Mouse (Mus musculus) T-helper 2 cell (primary cell): ENCODE results near the gene Acrbp.

ENCODE experiments used
- in situ Hi-C: fragments of 300-600 bp; cut with MboI, MseI; formaldehyde crosslinking; loops from one replicate; pipeline ENCODE4 v1.15.1; 2025; ENCODE audit warnings: high pct_unique_total_duplicates

Gene Acrbp

DNA sequence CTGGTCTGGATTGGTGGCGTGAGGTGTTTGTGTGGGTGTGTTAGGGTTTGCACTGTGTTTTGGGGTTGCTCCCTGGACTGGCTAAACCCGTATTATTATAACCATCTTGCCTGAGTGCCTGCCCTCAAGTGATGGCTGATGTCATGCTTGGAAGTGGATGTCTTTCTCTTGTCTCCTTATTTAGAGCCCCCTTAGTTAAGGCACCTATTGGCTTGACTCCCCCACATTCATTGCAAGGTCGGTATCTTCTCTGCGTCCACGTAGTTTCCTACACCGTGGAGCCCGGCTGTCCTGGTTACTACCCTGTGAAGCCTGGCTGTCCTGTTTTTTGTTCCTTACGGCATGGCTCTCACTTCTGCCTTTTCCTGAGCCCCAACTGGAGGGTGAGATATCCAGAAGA is 48.5 kb downstream of the Acrbp start:
- in situ Hi-C loops = no loop called here

DNA sequence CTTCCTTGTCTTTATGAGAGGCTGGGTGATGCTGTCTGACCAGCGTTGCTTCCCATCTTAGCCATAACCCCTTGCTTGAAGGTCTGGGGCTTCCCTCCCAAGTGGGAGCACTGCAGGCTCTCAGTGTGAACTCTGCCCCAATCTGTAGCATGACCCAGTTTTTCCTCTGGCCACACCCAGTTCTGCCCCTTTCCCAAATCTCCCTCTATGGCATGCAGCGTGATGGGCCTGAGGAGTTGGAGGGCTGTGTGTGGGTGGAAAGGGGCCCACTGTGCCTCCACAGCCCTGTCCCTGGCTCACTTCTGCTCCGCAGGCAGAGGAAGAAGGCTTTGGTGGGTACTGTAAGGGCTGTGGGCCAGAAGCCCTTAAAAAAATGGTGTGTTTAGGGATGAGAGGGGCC is 49.0 kb downstream of the Acrbp start:
- in situ Hi-C loops = no loop called here

DNA sequence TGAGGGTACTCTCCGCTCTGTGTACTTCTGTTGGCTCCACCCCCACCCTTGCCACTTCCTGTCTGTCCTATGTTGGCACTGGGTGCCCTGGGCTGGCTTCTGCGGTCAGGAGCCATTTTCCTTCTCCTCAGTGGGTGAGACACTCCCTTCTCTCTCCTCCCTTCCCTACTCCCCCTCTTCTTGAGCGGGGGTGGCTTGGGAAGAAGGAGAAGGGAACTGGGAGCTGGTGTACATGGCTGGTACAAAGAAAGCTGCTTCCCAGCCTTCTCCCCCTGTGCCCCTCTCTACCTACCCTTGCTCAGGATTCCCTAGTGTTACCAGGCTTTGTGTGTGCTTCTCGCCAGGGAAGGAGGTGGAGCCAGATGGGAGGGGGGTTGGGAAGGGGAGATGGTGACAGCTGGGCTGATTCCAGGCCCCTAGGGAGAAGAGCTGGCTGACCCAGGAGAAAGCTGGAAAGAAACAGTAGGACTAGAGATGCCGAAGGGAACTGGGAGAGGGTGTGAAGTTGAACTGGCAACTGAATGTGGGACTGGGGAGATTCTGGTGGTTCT is 50.0 kb downstream of the Acrbp start:
- in situ Hi-C loops = no loop called here

DNA sequence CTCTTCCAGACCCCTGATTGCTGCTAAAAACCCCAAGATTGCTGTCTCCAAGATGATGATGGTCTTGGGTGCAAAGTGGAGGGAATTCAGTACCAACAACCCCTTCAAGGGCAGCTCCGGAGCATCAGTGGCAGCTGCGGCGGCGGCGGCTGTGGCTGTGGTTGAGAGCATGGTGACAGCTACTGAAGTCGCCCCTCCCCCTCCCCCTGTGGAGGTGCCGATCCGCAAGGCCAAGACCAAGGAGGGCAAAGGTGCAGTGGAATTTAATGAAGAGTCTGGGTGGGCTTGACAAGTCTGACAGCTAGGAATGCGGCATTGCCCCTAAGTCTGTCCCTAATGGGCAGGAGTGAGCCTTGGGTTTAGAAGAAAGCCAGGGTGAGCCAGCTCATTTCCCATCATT is 52.0 kb downstream of the Acrbp start:
- in situ Hi-C loops = loop anchor here (5.0 kb wide), 1 partner anchor 36 kb away; no protein-coding TSS in a partner anchor

DNA sequence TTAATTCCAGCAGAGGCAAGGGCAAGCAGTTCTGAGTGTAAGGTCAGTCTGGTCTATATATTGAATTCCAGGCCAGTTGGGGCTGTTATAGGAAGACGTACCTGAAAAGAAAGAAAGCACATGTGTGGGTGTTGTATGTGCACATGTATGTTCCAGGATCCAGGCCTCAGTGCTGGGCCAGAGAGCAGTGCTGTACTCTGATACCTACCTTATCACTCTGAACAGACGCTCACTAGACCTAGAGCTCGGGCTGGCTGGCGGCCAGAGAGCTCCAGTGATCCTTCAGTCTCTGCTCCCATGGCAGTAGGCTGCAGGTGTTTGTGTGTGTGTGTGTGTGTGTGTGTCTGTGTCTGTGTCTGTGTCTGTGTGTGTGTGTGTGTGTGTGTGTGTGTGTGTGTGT is 54.7 kb downstream of the Acrbp start:
- in situ Hi-C loops = loop anchor here (5.0 kb wide), 1 partner anchor 33 kb away; no protein-coding TSS in a partner anchor

DNA sequence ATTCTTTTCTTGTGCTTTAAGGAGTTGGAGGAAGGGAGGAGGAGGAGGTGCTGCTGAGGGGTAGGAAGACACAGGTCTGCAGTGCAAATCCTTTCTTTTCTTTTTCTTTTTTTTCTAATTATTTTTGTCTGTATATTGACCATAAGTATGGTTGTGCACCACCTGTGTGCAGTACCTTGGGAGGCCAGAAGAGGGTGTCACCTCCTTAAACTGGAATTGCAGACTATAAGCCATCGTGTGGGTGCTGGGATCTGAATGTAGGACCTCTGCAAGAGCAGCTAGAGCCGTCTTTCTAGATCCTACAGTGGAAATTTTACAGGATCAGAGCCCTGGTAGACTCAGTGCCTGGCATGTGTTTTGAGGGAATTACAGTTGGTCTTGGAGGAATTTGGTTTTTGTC is 58.2 kb downstream of the Acrbp start:
- in situ Hi-C loops = no loop called here

DNA sequence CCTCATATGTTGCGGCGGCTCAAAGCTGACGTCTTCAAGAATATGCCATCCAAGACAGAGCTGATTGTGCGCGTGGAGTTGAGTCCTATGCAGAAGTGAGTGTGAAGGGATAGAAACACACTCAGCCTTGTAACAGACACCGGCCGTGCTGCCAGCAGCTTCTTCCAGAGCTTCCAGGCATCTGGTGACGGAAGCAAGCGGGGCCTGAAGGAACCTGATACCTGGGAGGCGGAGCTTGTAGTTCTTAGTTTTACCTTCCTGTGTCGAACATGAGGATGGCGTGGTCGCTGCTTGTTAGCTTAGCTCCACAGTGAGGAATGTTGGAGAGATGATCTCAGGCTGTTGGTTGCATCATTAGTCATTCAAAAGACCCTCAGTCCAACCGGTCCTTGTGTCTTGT is 59.9 kb downstream of the Acrbp start:
- in situ Hi-C loops = no loop called here

DNA sequence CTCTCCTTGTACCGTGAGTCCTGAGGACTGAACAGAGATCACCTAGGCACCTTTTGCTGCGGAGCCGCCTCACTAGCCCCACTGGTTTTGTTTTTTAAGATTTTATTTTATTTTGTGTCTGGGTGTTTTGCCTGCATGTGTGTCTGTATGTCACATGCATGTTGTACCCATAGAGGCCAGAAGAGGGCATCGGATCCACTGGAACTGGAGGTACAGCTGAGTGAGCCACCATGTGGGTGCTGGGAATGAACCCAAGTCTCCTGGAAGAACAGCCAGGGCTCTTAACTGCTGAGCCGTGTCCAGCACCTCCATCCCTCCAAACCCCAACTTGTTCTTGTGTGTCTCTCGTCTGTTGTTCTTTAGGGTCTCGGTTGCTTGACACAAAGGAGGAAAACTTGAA is 61.4 kb downstream of the Acrbp start:
- in situ Hi-C loops = no loop called here

DNA sequence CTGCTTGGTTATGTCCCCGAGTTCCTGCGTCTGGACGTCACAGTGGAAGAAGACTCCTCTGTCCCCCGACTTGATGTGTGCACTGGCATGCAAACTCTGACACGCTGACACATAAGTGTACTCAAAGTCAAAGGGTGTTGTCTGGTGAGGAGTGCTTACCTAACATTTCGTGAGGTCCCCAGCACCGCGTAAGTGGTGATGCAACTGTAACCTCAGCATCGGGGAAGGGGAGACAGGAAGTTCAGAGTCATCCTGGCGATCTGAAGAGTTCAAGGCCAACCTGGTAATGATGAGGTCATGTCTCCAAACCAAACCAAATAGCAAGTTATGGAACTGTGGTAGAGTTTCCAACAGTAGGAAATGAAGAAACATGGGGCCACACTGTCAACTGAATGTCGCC is 63.1 kb downstream of the Acrbp start:
- in situ Hi-C loops = no loop called here
